ENCODE assay signal across 14 mouse cellular contexts in the genomic region with DNA sequence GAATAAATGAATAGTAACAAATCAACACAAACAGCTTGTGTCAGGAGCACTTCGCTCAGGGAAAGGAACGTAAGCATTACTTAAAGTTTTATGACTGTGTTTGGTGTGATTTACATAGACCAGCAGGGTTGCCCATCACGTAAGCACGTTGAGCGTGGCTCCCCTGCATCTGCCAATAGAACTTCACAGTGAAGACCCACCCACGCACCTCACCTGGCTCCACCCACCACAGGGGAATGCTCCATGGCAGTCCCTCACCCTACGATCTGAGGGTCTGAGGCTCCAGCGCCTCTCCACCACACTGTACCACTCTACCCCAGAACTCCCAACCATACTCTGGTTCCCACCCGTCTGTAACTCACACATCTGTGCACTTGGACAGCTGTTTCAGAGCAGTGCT.
DNase-seq lines count a peak whose midpoint lies in the region; ATAC-seq and TF ChIP-seq lines count a peak whose summit lies in the region.
"Had no signal": no experiment of that assay in that cellular context is flagged by ENCODE, and none has a peak within 500 bp of the region (broad histone marks: within the 10 kb centered on the region; RNA-seq: fewer than 3 reads in every experiment).

No protein-coding gene starts in this region.

- DNase-seq in hindbrain, embryonic 10.5 days (ENCODE audit: low spot score), result no peak
- DNase-seq in lung, adult 2 months, result no peak
- no peak for DNase-seq in hindbrain, postnatal 0 days (ENCODE audit: low spot score)
- no peak for DNase-seq in liver, embryonic 11.5 days (ENCODE audit: low spot score)
- DNase-seq in cerebellum, postnatal 10 days, result no peak
- DNase-seq: cerebellum, adult 8-10 months; thymus, adult 18-20 months had no signal

- WGBS in hindbrain, embryonic 13.5 days, result 70% methylated on average over 9 of the region's 9 CpGs
- 75% methylated on average over 9 of the region's 9 CpGs for WGBS in hindbrain, embryonic 10.5 days
- 43% methylated on average over 9 of the region's 9 CpGs for WGBS in lung, embryonic 15.5 days
- 63% methylated on average over 9 of the region's 9 CpGs for WGBS in lung, adult 2 months
- WGBS in hindbrain, postnatal 0 days, result 72% methylated on average over 9 of the region's 9 CpGs
- 57% methylated on average over 9 of the region's 9 CpGs for WGBS in neural tube, embryonic 13.5 days
- 75% methylated on average over 9 of the region's 9 CpGs for WGBS in liver, embryonic 11.5 days

- no peaks in the 10 kb centered on the region for H3K36me3 ChIP-seq in hindbrain, embryonic 13.5 days
- H3K36me3 ChIP-seq in hindbrain, embryonic 10.5 days, result no peaks in the 10 kb centered on the region
- no peaks in the 10 kb centered on the region for H3K36me3 ChIP-seq in lung, embryonic 15.5 days
- no peaks in the 10 kb centered on the region for H3K36me3 ChIP-seq in hindbrain, postnatal 0 days (ENCODE audit: insufficient read depth, low read length)
- no peaks in the 10 kb centered on the region for H3K36me3 ChIP-seq in neural tube, embryonic 13.5 days
- H3K36me3 ChIP-seq in liver, embryonic 11.5 days (ENCODE audit: control insufficient read depth, insufficient read depth, low read length), result no peaks in the 10 kb centered on the region
- H3K36me3 ChIP-seq: embryonic facial prominence, embryonic 10.5 days; liver, embryonic 12.5 days had no signal

- H3K27me3 ChIP-seq in hindbrain, embryonic 13.5 days, result 0 out of 2 replicates have a peak, but pooled peaks cover 4% of the 10 kb centered on the region
- H3K27me3 ChIP-seq in hindbrain, embryonic 10.5 days (ENCODE audit: insufficient read depth, poor library complexity, severe bottlenecking), result no peaks in the 10 kb centered on the region
- no peaks in the 10 kb centered on the region for H3K27me3 ChIP-seq in lung, embryonic 15.5 days
- H3K27me3 ChIP-seq in hindbrain, postnatal 0 days (ENCODE audit: insufficient read depth, low read length), result no peaks in the 10 kb centered on the region
- no peaks in the 10 kb centered on the region for H3K27me3 ChIP-seq in neural tube, embryonic 13.5 days
- H3K27me3 ChIP-seq in liver, embryonic 11.5 days (replicated peaks; ENCODE audit: control insufficient read depth, insufficient read depth, low read length), result no peaks in the 10 kb centered on the region
- H3K27me3 ChIP-seq: liver, embryonic 12.5 days; megakaryocyte, embryonic 14.5 days had no signal

- peaks cover 20% of the 10 kb centered on the region for H3K4me1 ChIP-seq in hindbrain, embryonic 13.5 days (replicated peaks)
- H3K4me1 ChIP-seq in hindbrain, embryonic 10.5 days (replicated peaks), result peaks cover 40% of the 10 kb centered on the region
- H3K4me1 ChIP-seq in lung, embryonic 15.5 days, result peaks cover 21% of the 10 kb centered on the region
- no peaks in the 10 kb centered on the region for H3K4me1 ChIP-seq in lung, adult 2 months (ENCODE audit: control insufficient read depth, insufficient read depth, low read length)
- 0 out of 2 replicates have a peak, but pooled peaks cover 5% of the 10 kb centered on the region for H3K4me1 ChIP-seq in hindbrain, postnatal 0 days (ENCODE audit: insufficient read depth, low read length)
- peaks cover 22% of the 10 kb centered on the region for H3K4me1 ChIP-seq in neural tube, embryonic 13.5 days (replicated peaks)
- H3K4me1 ChIP-seq in liver, embryonic 11.5 days (replicated peaks; ENCODE audit: control insufficient read depth, insufficient read depth, low read length), result no peaks in the 10 kb centered on the region
- H3K4me1 ChIP-seq: liver, embryonic 12.5 days; megakaryocyte, embryonic 14.5 days had no signal

- H3K4me2 ChIP-seq in hindbrain, embryonic 13.5 days, result no peak overlapping the region
- H3K4me2 ChIP-seq in lung, embryonic 15.5 days, result peak overlapping the region; percentile 28
- H3K4me2 ChIP-seq in hindbrain, postnatal 0 days (ENCODE audit: low read depth, low read length), result no peak overlapping the region
- H3K4me2 ChIP-seq in neural tube, embryonic 13.5 days, result no peak overlapping the region
- no peak overlapping the region for H3K4me2 ChIP-seq in liver, embryonic 11.5 days
- H3K4me2 ChIP-seq: liver, embryonic 12.5 days had no signal

- no peak overlapping the region for H3K4me3 ChIP-seq in hindbrain, embryonic 13.5 days
- H3K4me3 ChIP-seq in hindbrain, embryonic 10.5 days, result no peak overlapping the region
- no peak overlapping the region for H3K4me3 ChIP-seq in lung, embryonic 15.5 days
- H3K4me3 ChIP-seq in lung, adult 2 months (replicated peaks; ENCODE audit: extremely low read depth, low read depth, low read length), result no peak overlapping the region
- no peak overlapping the region for H3K4me3 ChIP-seq in hindbrain, postnatal 0 days (ENCODE audit: low read length)
- no peak overlapping the region for H3K4me3 ChIP-seq in neural tube, embryonic 13.5 days
- H3K4me3 ChIP-seq in liver, embryonic 11.5 days (ENCODE audit: low read depth, low read length), result no peak overlapping the region
- H3K4me3 ChIP-seq: embryonic facial prominence, embryonic 10.5 days; liver, embryonic 12.5 days; megakaryocyte, embryonic 14.5 days had no signal

- 0 out of 2 replicates have a peak, but pooled peaks have one; percentile 44 for ATAC-seq in hindbrain, embryonic 13.5 days (ENCODE audit: low FRiP score)
- peak; percentile 70 for ATAC-seq in lung, embryonic 15.5 days (ENCODE audit: borderline replicate concordance, extremely low read depth, low FRiP score, low TSS enrichment)
- peak; percentile 50 for ATAC-seq in hindbrain, postnatal 0 days
- ATAC-seq in neural tube, embryonic 13.5 days (ENCODE audit: low read depth), result peak; percentile 66
- ATAC-seq in liver, embryonic 11.5 days (replicated peaks; ENCODE audit: low FRiP score), result no peak
- ATAC-seq: activated CD4-positive, CD25-positive, alpha-beta regulatory T cell, adult 4 months; liver, embryonic 12.5 days had no signal

- TF ChIP-seq POLR2A in lung, adult 2 months (IDR thresholded peaks at IDR 0.05; ENCODE audit: borderline replicate concordance, extremely low read depth, low read depth, low read length), result no peak

- H3K9ac ChIP-seq in hindbrain, embryonic 13.5 days, result no peak overlapping the region
- no peak overlapping the region for H3K9ac ChIP-seq in lung, embryonic 15.5 days
- H3K9ac ChIP-seq in hindbrain, postnatal 0 days (replicated peaks; ENCODE audit: low read length), result no peak overlapping the region
- no peak overlapping the region for H3K9ac ChIP-seq in neural tube, embryonic 13.5 days
- no peak overlapping the region for H3K9ac ChIP-seq in liver, embryonic 11.5 days (ENCODE audit: low read depth, low read length)
- H3K9ac ChIP-seq: liver, embryonic 12.5 days had no signal

- H3K27ac ChIP-seq in hindbrain, embryonic 13.5 days, result no peak overlapping the region
- H3K27ac ChIP-seq in hindbrain, embryonic 10.5 days, result no peak overlapping the region
- H3K27ac ChIP-seq in lung, embryonic 15.5 days, result peak overlapping the region; percentile 93
- no peak overlapping the region for H3K27ac ChIP-seq in hindbrain, postnatal 0 days
- 0 out of 2 replicates have a peak overlapping the region, but pooled peaks have one; percentile 18 for H3K27ac ChIP-seq in neural tube, embryonic 13.5 days (replicated peaks)
- no peak overlapping the region for H3K27ac ChIP-seq in liver, embryonic 11.5 days (ENCODE audit: low read depth, low read length)
- H3K27ac ChIP-seq: liver, embryonic 12.5 days had no signal

- TF ChIP-seq CTCF in lung, adult 2 months (IDR thresholded peaks at IDR 0.05; ENCODE audit: insufficient read depth, low read length), result no peak
- TF ChIP-seq CTCF in hindbrain, postnatal 0 days (IDR thresholded peaks at IDR 0.05; ENCODE audit: low read depth), result no peak

- H3K9me3 ChIP-seq in hindbrain, embryonic 13.5 days, result no peaks in the 10 kb centered on the region
- no peaks in the 10 kb centered on the region for H3K9me3 ChIP-seq in hindbrain, embryonic 10.5 days
- no peaks in the 10 kb centered on the region for H3K9me3 ChIP-seq in lung, embryonic 15.5 days
- no peaks in the 10 kb centered on the region for H3K9me3 ChIP-seq in hindbrain, postnatal 0 days (ENCODE audit: low read length)
- H3K9me3 ChIP-seq in neural tube, embryonic 13.5 days, result no peaks in the 10 kb centered on the region
- no peaks in the 10 kb centered on the region for H3K9me3 ChIP-seq in liver, embryonic 11.5 days (ENCODE audit: control insufficient read depth, low read length)
- H3K9me3 ChIP-seq: embryonic facial prominence, embryonic 10.5 days; liver, embryonic 12.5 days had no signal

Comparison
In these comparisons a context has a peak if more than half of its experiments do, and no peak if none do; other contexts are left out.
1. H3K27ac ChIP-seq: peak in lung, embryonic 15.5 days (single experiment) and neural tube, embryonic 13.5 days (single experiment); none in hindbrain, embryonic 13.5 days (single experiment), hindbrain, embryonic 10.5 days (single experiment), hindbrain, postnatal 0 days (single experiment) and liver, embryonic 11.5 days (single experiment).